Mouse (Mus musculus): ENCODE measurements around the gene Txnrd1. TPM values are rescaled to one million over a fixed set of nuclear protein-coding genes. Genes with fewer than 3 reads are reported as not detected.

Gene Txnrd1
- polyA plus RNA-seq, 1 experiment from 2014 or later, result 67.9 TPM

- ATAC-seq (ENCODE audit: low read depth), result no peak
- no peak overlapping the region for H3K4me3 ChIP-seq (replicated peaks)
- no peaks in the 10 kb centered on the region for H3K9me3 ChIP-seq (replicated peaks)
Observed at GRCm38 (mm10) chr10:82918675-82919074, 84.9 kb downstream of the Txnrd1 start.

GRCm38 (mm10) chr10:82919404-82919980, 85.7 kb downstream of the Txnrd1 start:
- DNase-seq, result no peak
- Histone ChIP-seq H3K4me1 (replicated peaks) (peaks cover 5% of the 10 kb centered on the region; the same call in 1 of the 2 replicates), H3K4me3 (replicated peaks) (no peak overlapping the region), H3K36me3 (no peaks in the 10 kb centered on the region), H3K27me3 (no peaks in the 10 kb centered on the region), H3K4me2 (no peak overlapping the region), H3K9ac (no peak overlapping the region), H3K9me3 (replicated peaks) (no peaks in the 10 kb centered on the region), H3K27ac (no peak overlapping the region)
- ATAC-seq (ENCODE audit: low read depth), result no peak
- 68% methylated on average over 4 of the region's 4 CpGs for WGBS (ENCODE audit: insufficient replicate concordance)

More at GRCm38 (mm10) chr10:82918675-82919074, 84.9 kb downstream of the Txnrd1 start:
- H3K36me3 ChIP-seq, result no peaks in the 10 kb centered on the region
- no peak overlapping the region for H3K4me2 ChIP-seq
- H3K27ac ChIP-seq, result no peak overlapping the region
- no peak overlapping the region for H3K9ac ChIP-seq
- DNase-seq, result no peak
- no peaks in the 10 kb centered on the region for H3K27me3 ChIP-seq
- 49% methylated on average over 2 of the region's 2 CpGs for WGBS (ENCODE audit: insufficient replicate concordance)
- peaks cover 12% of the 10 kb centered on the region for H3K4me1 ChIP-seq (replicated peaks)

- 27% methylated on average over 3 of the region's 3 CpGs for WGBS (ENCODE audit: insufficient replicate concordance)
- no peak overlapping the region for H3K9ac ChIP-seq
- 0 out of 2 replicates have a peak, but pooled peaks cover 5% of the 10 kb centered on the region for H3K4me1 ChIP-seq (replicated peaks)
- DNase-seq (no peak), ATAC-seq (ENCODE audit: low read depth) (no peak)
- H3K27ac ChIP-seq, result no peak overlapping the region
- H3K36me3 ChIP-seq, result no peaks in the 10 kb centered on the region
- no peak overlapping the region for H3K4me3 ChIP-seq (replicated peaks)
- H3K27me3 ChIP-seq, result no peaks in the 10 kb centered on the region
- no peaks in the 10 kb centered on the region for H3K9me3 ChIP-seq (replicated peaks)
- no peak overlapping the region for H3K4me2 ChIP-seq
Observed at GRCm38 (mm10) chr10:82923547-82923946, 89.8 kb downstream of the Txnrd1 start.

- Histone ChIP-seq H3K36me3 (no peaks in the 10 kb centered on the region), H3K4me2 (no peak overlapping the region), H3K9ac (no peak overlapping the region), H3K4me1 (replicated peaks) (0 out of 2 replicates have a peak, but pooled peaks cover 5% of the 10 kb centered on the region), H3K27me3 (no peaks in the 10 kb centered on the region), H3K27ac (no peak overlapping the region), H3K4me3 (replicated peaks) (no peak overlapping the region), H3K9me3 (replicated peaks) (no peaks in the 10 kb centered on the region)
- 84% methylated on average over 2 of the region's 2 CpGs for WGBS (ENCODE audit: insufficient replicate concordance)
- ATAC-seq (ENCODE audit: low read depth) (no peak), DNase-seq (no peak)
Observed at GRCm38 (mm10) chr10:82924750-82925149, 91.0 kb downstream of the Txnrd1 start.

GRCm38 (mm10) chr10:82925624-82926023, 91.9 kb downstream of the Txnrd1 start:
- Histone ChIP-seq H3K9ac (no peak overlapping the region), H3K9me3 (replicated peaks) (no peaks in the 10 kb centered on the region), H3K27me3 (no peaks in the 10 kb centered on the region), H3K4me3 (replicated peaks) (no peak overlapping the region), H3K36me3 (no peaks in the 10 kb centered on the region), H3K27ac (no peak overlapping the region), H3K4me2 (no peak overlapping the region), H3K4me1 (replicated peaks) (0 out of 2 replicates have a peak, but pooled peaks cover 5% of the 10 kb centered on the region)
- 83% methylated on average over 2 of the region's 2 CpGs for WGBS (ENCODE audit: insufficient replicate concordance)
- ATAC-seq (ENCODE audit: low read depth) (no peak), DNase-seq (no peak)

GRCm38 (mm10) chr10:82935018-82935633, 101.4 kb downstream of the Txnrd1 start:
- H3K27ac ChIP-seq, result no peak overlapping the region
- no peaks in the 10 kb centered on the region for H3K4me1 ChIP-seq (replicated peaks)
- peaks cover 8% of the 10 kb centered on the region for H3K27me3 ChIP-seq
- H3K36me3 ChIP-seq, result no peaks in the 10 kb centered on the region
- DNase-seq (no peak), ATAC-seq (ENCODE audit: low read depth) (no peak)
- H3K9ac ChIP-seq, result no peak overlapping the region
- 54% methylated on average over 13 of the region's 13 CpGs for WGBS (ENCODE audit: insufficient replicate concordance)
- no peak overlapping the region for H3K4me2 ChIP-seq
- no peak overlapping the region for H3K4me3 ChIP-seq (replicated peaks)
- peaks cover 3% of the 10 kb centered on the region; the same call in 1 of the 2 replicates for H3K9me3 ChIP-seq (replicated peaks)

- Histone ChIP-seq H3K27ac (no peak overlapping the region), H3K9ac (no peak overlapping the region), H3K27me3 (peaks cover 8% of the 10 kb centered on the region), H3K4me3 (replicated peaks) (no peak overlapping the region), H3K9me3 (replicated peaks) (peaks cover 3% of the 10 kb centered on the region; the same call in 1 of the 2 replicates), H3K36me3 (no peaks in the 10 kb centered on the region), H3K4me1 (replicated peaks) (no peaks in the 10 kb centered on the region), H3K4me2 (no peak overlapping the region)
- ATAC-seq (ENCODE audit: low read depth), result no peak
- DNase-seq, result no peak
- WGBS (ENCODE audit: insufficient replicate concordance), result 71% methylated on average over 6 of the region's 6 CpGs
Observed at GRCm38 (mm10) chr10:82935774-82936173, 102.0 kb downstream of the Txnrd1 start.

Other genes starting within 250 kb of the Txnrd1 start
- 47.5 and 50.6 TPM in 2 replicates for gene 1190007I07Rik, start 210.7 kb upstream of the Txnrd1 start, polyA plus RNA-seq (2015; fragmentation: Nextera tagmentation; extraction: Ambion mirVana)
- 52.0 and 61.1 TPM in 2 replicates for gene Tdg, start 204.1 kb upstream of the Txnrd1 start, polyA plus RNA-seq (2015; fragmentation: Nextera tagmentation; extraction: Ambion mirVana)
- 0.67 TPM in 2 replicates for gene Glt8d2, start 143.3 kb upstream of the Txnrd1 start, polyA plus RNA-seq (2015; fragmentation: Nextera tagmentation; extraction: Ambion mirVana)
- 11.4 and 16.3 TPM in 2 replicates for gene Hcfc2, start 137.8 kb upstream of the Txnrd1 start, polyA plus RNA-seq (2015; fragmentation: Nextera tagmentation; extraction: Ambion mirVana)
- 36.1 and 43.5 TPM in 2 replicates for gene Nfyb, start 69.8 kb upstream of the Txnrd1 start, polyA plus RNA-seq (2015; fragmentation: Nextera tagmentation; extraction: Ambion mirVana)
- gene Eid3, start 32.7 kb downstream of the Txnrd1 start, polyA plus RNA-seq (2015; fragmentation: Nextera tagmentation; extraction: Ambion mirVana), result 0.22 and 0.28 TPM in 2 replicates
- gene Chst11, start 151.5 kb downstream of the Txnrd1 start, polyA plus RNA-seq (2015; fragmentation: Nextera tagmentation; extraction: Ambion mirVana), result 1.2 and 1.3 TPM in 2 replicates